Mouse (Mus musculus): ENCODE results near the gene Mfsd13b. TPM values are rescaled to one million over a fixed set of nuclear protein-coding genes. Genes with fewer than 3 reads are reported as not detected.

Gene Mfsd13b
- polyA plus RNA-seq, 1 experiment, result not detected

DNA sequence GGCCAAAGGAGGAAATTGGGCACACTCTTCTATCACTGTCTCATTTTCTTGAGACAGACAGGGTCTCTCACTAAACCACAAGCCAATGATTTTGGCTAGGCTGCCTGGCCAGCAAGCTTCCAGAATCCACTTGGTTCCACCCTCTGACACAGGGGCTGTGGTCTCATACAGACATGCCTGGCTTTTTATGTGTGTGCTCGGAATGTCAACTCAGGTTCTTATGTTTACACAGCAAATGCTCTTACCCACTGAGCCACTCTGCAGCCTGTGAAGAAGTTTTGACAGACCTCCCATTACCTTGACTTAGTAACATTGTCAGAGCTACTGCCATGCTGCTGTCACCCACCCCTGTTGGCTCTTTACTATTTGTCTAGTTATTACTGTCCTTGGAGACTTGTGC, 59.7 kb downstream of the Mfsd13b start:
- H3K9ac ChIP-seq (ENCODE audit: low read depth, poor library complexity, severe bottlenecking), result no peak overlapping the region
- no peaks in the 10 kb centered on the region for H3K27me3 ChIP-seq (ENCODE audit: control insufficient read depth, insufficient read depth, low read length, poor library complexity, severe bottlenecking)
- no peaks in the 10 kb centered on the region; the same call in 1 of the 2 replicates for H3K9me3 ChIP-seq (replicated peaks; ENCODE audit: control insufficient read depth, insufficient read depth, low read length, poor library complexity, severe bottlenecking)
- no peaks in the 10 kb centered on the region for H3K36me3 ChIP-seq (ENCODE audit: control insufficient read depth, insufficient read depth, low read length, poor library complexity, severe bottlenecking)
- no peak for TF ChIP-seq POLR2A (IDR thresholded peaks at IDR 0.05; ENCODE audit: insufficient read depth, low read length)
- no peak for TF ChIP-seq CTCF (IDR thresholded peaks at IDR 0.05; ENCODE audit: low read depth, low read length)
- no peak for TF ChIP-seq EP300 (IDR thresholded peaks at IDR 0.05; ENCODE audit: insufficient read depth, low read depth, low read length)
- no peaks in the 10 kb centered on the region for H3K4me1 ChIP-seq (ENCODE audit: control insufficient read depth, insufficient read depth, low read length)
- H3K27ac ChIP-seq (ENCODE audit: insufficient read depth, low read length), result no peak overlapping the region
- no peak overlapping the region for H3K4me3 ChIP-seq (ENCODE audit: low read depth, low read length)

DNA sequence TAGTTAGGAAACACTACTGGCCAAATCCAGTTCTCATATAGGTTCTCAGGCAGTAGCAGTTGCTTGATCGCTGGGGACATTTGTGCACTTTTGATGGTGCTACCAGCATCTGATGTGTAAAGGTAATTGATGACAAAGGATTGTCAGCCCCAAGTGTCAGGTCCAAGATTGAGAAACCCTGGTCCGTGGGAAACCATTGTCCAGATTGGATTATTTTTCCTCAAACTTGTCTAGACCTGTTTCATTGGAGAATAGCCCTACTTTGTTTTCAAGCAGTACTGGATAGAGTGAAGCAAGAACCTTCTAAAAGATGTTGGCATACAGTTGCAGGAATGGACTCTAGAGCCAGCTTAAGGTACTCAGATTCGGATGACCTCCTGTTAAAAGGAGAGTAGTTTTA, 60.7 kb downstream of the Mfsd13b start:
- TF ChIP-seq POLR2A (IDR thresholded peaks at IDR 0.05; ENCODE audit: insufficient read depth, low read length) (no peak), CTCF (IDR thresholded peaks at IDR 0.05; ENCODE audit: low read depth, low read length) (no peak), EP300 (IDR thresholded peaks at IDR 0.05; ENCODE audit: insufficient read depth, low read depth, low read length) (no peak)
- Histone ChIP-seq H3K9me3 (replicated peaks; ENCODE audit: control insufficient read depth, insufficient read depth, low read length, poor library complexity, severe bottlenecking) (no peaks in the 10 kb centered on the region; the same call in 1 of the 2 replicates), H3K4me1 (ENCODE audit: control insufficient read depth, insufficient read depth, low read length) (no peaks in the 10 kb centered on the region), H3K36me3 (ENCODE audit: control insufficient read depth, insufficient read depth, low read length, poor library complexity, severe bottlenecking) (no peaks in the 10 kb centered on the region), H3K27ac (ENCODE audit: insufficient read depth, low read length) (no peak overlapping the region), H3K27me3 (ENCODE audit: control insufficient read depth, insufficient read depth, low read length, poor library complexity, severe bottlenecking) (no peaks in the 10 kb centered on the region), H3K9ac (ENCODE audit: low read depth, poor library complexity, severe bottlenecking) (no peak overlapping the region), H3K4me3 (ENCODE audit: low read depth, low read length) (no peak overlapping the region)

DNA sequence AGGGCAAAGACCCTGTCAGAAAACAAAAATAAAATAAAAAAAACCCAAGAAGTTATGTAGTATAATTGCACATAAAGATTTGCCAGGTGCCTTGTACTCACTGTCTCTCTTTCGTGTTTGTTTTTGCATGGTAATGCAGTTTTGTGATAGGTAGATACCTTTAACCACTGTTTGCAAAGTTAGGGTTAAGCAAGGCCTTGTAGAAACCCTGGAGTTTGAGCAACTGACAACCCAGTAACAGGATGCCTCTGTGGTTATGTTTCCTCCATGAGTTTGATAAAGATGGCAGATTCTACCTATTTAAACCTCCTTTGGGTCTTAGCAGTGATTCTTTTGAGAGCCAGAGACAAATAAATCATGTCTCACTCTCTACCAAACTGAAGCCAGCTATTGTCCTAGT, 61.2 kb downstream of the Mfsd13b start:
- Histone ChIP-seq H3K9me3 (replicated peaks; ENCODE audit: control insufficient read depth, insufficient read depth, low read length, poor library complexity, severe bottlenecking) (no peaks in the 10 kb centered on the region; the same call in 1 of the 2 replicates), H3K36me3 (ENCODE audit: control insufficient read depth, insufficient read depth, low read length, poor library complexity, severe bottlenecking) (no peaks in the 10 kb centered on the region), H3K9ac (ENCODE audit: low read depth, poor library complexity, severe bottlenecking) (no peak overlapping the region), H3K27ac (ENCODE audit: insufficient read depth, low read length) (no peak overlapping the region), H3K27me3 (ENCODE audit: control insufficient read depth, insufficient read depth, low read length, poor library complexity, severe bottlenecking) (no peaks in the 10 kb centered on the region), H3K4me3 (ENCODE audit: low read depth, low read length) (no peak overlapping the region), H3K4me1 (ENCODE audit: control insufficient read depth, insufficient read depth, low read length) (no peaks in the 10 kb centered on the region)
- no peak for TF ChIP-seq POLR2A (IDR thresholded peaks at IDR 0.05; ENCODE audit: insufficient read depth, low read length)
- TF ChIP-seq CTCF (IDR thresholded peaks at IDR 0.05; ENCODE audit: low read depth, low read length), result no peak
- no peak for TF ChIP-seq EP300 (IDR thresholded peaks at IDR 0.05; ENCODE audit: insufficient read depth, low read depth, low read length)

DNA sequence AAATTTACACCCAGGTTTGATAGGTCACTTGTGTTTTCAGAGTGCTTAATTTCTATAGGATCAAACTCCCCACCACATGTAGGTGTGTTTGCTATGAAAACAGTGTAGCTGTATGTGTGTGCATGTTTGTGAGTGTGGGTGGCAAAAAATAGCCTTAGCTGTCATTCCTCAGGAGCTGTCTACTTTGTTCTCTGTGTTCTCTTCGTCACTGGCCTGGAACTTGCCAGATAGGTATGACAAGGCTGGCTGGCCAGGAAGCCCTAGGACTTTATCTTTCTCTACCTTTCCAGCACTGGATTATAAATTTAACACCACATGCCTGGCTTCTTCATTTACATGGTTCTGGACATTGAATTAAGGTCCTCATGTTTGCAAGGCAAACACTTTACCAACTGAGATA, 61.9 kb downstream of the Mfsd13b start:
- TF ChIP-seq POLR2A (IDR thresholded peaks at IDR 0.05; ENCODE audit: insufficient read depth, low read length) (no peak), EP300 (IDR thresholded peaks at IDR 0.05; ENCODE audit: insufficient read depth, low read depth, low read length) (no peak), CTCF (IDR thresholded peaks at IDR 0.05; ENCODE audit: low read depth, low read length) (no peak)
- Histone ChIP-seq H3K27me3 (ENCODE audit: control insufficient read depth, insufficient read depth, low read length, poor library complexity, severe bottlenecking) (no peaks in the 10 kb centered on the region), H3K9ac (ENCODE audit: low read depth, poor library complexity, severe bottlenecking) (no peak overlapping the region), H3K4me3 (ENCODE audit: low read depth, low read length) (no peak overlapping the region), H3K27ac (ENCODE audit: insufficient read depth, low read length) (no peak overlapping the region), H3K4me1 (ENCODE audit: control insufficient read depth, insufficient read depth, low read length) (no peaks in the 10 kb centered on the region), H3K9me3 (replicated peaks; ENCODE audit: control insufficient read depth, insufficient read depth, low read length, poor library complexity, severe bottlenecking) (no peaks in the 10 kb centered on the region; the same call in 1 of the 2 replicates), H3K36me3 (ENCODE audit: control insufficient read depth, insufficient read depth, low read length, poor library complexity, severe bottlenecking) (no peaks in the 10 kb centered on the region)

DNA sequence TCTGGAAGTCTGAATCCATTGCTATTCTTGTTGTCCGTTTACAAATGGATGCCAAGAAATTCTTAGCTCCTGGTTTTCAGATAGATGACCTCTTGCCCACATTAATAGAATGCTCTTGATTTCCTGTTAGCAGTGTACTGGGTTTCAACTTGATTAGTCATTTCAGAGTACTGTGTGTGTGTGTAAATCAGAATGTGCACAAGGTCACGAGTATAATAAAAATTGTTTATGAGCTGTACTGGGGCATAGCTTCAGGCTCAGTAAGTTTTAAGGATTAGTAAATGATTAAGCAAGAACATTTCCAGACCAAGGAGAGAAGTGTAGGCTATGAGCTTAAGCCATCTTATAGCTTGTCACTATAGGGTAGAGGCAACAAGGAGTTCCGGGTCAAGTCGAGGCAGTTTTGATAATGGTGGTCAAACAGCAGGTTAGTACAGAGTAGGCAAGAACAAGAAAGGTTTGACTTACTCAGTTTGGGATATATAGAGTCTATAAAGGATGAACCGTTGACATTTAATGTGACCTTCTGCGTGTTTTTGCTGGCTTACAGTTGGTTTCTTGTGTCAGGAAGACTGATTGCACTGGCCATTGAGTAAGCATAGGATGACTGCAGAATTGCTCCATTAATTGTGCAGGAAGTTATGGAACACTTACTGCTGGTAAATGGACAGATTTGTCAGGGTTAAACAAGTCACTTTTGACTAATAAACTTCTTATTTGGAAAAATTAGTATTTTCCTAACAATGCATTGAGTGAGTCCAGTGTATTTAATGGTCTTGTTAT, 63.6 kb downstream of the Mfsd13b start:
- H3K9ac ChIP-seq (ENCODE audit: low read depth, poor library complexity, severe bottlenecking), result no peak overlapping the region
- no peak overlapping the region for H3K4me3 ChIP-seq (ENCODE audit: low read depth, low read length)
- no peak for TF ChIP-seq POLR2A (IDR thresholded peaks at IDR 0.05; ENCODE audit: insufficient read depth, low read length)
- H3K9me3 ChIP-seq (replicated peaks; ENCODE audit: control insufficient read depth, insufficient read depth, low read length, poor library complexity, severe bottlenecking), result no peaks in the 10 kb centered on the region; the same call in 1 of the 2 replicates
- no peaks in the 10 kb centered on the region for H3K4me1 ChIP-seq (ENCODE audit: control insufficient read depth, insufficient read depth, low read length)
- no peak overlapping the region for H3K27ac ChIP-seq (ENCODE audit: insufficient read depth, low read length)
- no peaks in the 10 kb centered on the region for H3K36me3 ChIP-seq (ENCODE audit: control insufficient read depth, insufficient read depth, low read length, poor library complexity, severe bottlenecking)
- H3K27me3 ChIP-seq (ENCODE audit: control insufficient read depth, insufficient read depth, low read length, poor library complexity, severe bottlenecking), result no peaks in the 10 kb centered on the region

GRCm38 (mm10) chr7:121047624-121048023, 65.3 kb downstream of the Mfsd13b start:
- H3K9ac ChIP-seq (ENCODE audit: low read depth, poor library complexity, severe bottlenecking), result no peak overlapping the region
- H3K27me3 ChIP-seq (ENCODE audit: control insufficient read depth, insufficient read depth, low read length, poor library complexity, severe bottlenecking), result no peaks in the 10 kb centered on the region
- H3K36me3 ChIP-seq (ENCODE audit: control insufficient read depth, insufficient read depth, low read length, poor library complexity, severe bottlenecking), result peaks cover 6% of the 10 kb centered on the region; the same call in 1 of the 2 replicates
- TF ChIP-seq EP300 (IDR thresholded peaks at IDR 0.05; ENCODE audit: insufficient read depth, low read depth, low read length), result no peak
- no peak for TF ChIP-seq CTCF (IDR thresholded peaks at IDR 0.05; ENCODE audit: low read depth, low read length)
- TF ChIP-seq POLR2A (IDR thresholded peaks at IDR 0.05; ENCODE audit: insufficient read depth, low read length), result no peak
- H3K4me3 ChIP-seq (ENCODE audit: low read depth, low read length), result no peak overlapping the region
- no peak overlapping the region for H3K27ac ChIP-seq (ENCODE audit: insufficient read depth, low read length)
- no peaks in the 10 kb centered on the region for H3K4me1 ChIP-seq (ENCODE audit: control insufficient read depth, insufficient read depth, low read length)
- no peaks in the 10 kb centered on the region; the same call in 1 of the 2 replicates for H3K9me3 ChIP-seq (replicated peaks; ENCODE audit: control insufficient read depth, insufficient read depth, low read length, poor library complexity, severe bottlenecking)
